Mouse (Mus musculus) erythroid progenitor cell, adult 5-6 weeks (primary cell): Measurements from ENCODE around the gene Mylk. TPM values are rescaled to one million over a fixed set of nuclear protein-coding genes. Genes with fewer than 3 reads are reported as not detected.

Experiments used
- ATAC-seq: replicated peaks from 2 replicates; pipeline ENCODE4 v1.8.0; 2016; ENCODE audit warnings: moderate number of reproducible peaks, mild to moderate bottlenecking, moderate TSS enrichment, inconsistent platforms; ENCODE audit not compliant: poor library complexity, low FRiP score, severe bottlenecking
- total RNA-seq, 2 experiments: library from RNA; stranded (forward) in 1 of 2; stranded (reverse) in 1 of 2; fragments of 150-400 nt in 1 of 2; fragments of 186-747, 209-891 nt in 1 of 2; gene quantifications; 2 replicates each; pipeline versions ENCODE4 v1.2.3 to v1.2.4; 2015 to 2017; ENCODE audit warnings: low replicate concordance in 2 of 2

Gene Mylk
- total RNA-seq, 2 experiments from 2014 or later = 1.7 to 2.1 TPM

DNA sequence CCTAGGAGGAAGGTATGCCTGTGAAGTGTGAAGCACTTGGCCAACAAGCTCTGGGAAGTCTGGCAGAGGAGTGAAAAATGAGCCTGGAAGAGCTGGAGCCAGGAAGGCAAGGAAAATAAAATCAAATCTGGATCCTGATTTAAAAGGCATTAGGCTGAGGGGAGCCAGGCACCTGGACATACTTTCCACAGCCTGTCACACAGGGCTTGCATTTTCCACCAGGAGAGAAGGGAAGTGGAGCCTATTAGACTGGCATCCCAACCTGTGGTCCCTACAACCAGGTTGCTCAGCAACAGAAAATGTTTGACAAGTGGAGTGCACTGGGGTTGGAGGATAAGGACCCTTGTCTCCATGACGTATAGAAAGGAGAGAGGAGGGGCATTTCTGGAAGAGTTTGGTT lies 89.5 kb downstream of the Mylk start:
- no peak for ATAC-seq

DNA sequence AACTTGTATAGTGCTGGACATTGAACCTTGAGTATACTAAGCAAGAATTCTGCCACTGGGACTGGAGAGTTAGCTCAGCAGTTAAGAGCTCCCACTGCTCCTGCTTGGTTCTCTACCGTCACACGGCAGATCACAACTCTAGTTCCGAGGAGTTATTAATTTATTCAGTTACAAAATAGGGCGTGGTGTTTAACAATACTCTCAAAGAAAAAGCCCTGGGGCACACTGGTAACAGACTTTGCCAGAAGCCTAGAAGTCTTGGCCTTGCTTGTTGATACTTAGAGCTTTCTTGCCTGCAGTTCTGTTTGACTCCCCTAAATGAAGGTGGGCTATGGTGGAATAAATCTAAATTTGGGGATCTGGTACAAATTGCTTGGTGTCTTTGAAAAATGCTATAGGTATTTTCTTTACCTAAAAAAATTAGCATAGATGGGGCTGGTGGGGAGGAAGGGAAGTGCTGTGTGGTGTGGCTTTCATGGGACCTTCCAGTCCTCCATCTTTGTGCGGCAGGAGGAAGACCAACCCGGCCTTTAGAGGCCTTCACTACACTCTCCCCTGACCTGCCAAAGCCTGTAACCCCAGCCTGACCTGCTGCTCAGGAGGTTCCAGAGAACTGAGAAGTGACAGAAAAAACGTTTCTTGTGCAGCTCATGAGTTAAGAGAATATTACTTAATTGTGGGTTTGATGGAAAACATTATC lies 94.1 kb downstream of the Mylk start:
- ATAC-seq = no peak

DNA sequence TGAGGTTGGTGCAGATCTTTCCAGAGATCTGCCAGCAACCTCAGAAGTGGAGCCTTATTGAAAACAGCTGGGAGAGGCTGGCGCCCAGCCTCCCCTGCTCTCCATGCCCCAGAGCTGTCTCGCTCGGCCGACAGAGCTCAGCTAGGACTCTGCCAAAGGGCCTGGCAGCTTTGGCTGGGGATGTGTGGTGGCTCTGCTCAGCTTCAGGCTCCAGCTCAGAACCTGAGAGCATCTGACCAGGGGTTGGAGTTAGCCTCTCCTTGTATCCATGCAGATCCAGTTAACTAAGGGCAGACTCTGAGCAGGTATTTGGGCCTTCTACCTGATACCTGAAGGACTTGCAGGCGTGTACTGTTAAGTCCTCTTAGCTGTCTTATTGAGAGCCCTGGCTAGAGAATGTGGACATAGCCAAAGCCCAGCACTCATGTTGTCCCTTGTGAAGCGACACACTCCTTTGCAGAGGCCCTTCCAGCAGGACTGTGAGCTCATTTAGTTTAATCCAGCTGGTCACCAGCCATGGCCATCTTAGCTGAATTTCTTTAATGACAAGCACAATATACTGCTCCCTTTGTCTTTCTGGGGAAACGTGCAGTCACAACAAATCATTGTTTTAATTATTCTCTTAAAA lies 94.8 kb downstream of the Mylk start:
- ATAC-seq = no peak

DNA sequence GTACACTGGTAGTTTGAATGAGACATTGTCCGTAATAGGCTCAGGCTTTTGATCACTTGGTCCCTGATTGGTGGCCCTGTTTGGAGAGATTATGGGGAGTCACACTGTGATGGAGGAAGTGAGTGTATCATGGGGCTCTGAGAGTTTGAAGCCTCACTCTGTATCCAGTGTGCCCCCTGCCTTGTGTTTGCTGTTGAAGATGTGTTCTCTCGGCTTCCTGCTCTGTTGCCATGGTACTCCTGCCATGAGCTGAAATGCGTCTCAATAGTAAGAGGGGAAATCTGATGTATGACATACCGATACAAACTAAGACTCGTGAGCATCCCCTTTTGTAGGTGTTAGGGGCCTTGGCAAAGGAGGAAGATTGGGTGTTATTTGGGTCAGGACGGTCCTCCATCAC lies 99.8 kb downstream of the Mylk start:
- ATAC-seq = no peak

DNA sequence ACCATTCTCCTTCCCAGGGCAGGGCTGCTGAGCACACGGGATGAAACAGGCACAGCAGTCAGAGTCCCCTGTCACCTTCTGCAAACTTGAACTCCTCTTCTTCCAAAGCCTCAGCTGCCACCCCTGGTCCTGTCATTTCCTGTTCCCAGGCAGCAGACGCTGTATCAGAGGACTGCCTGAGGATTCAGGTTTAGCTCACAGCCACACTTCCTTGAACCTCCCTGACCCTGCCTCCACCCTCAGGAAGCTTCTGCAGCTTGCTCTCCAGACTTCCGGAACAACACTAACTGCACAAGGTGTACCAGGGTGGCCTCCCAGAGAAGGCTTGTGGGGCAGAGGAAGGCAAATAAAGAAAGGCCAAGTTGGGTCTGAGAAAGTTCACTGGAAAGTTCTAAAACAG lies 102.6 kb downstream of the Mylk start:
- ATAC-seq = no peak

DNA sequence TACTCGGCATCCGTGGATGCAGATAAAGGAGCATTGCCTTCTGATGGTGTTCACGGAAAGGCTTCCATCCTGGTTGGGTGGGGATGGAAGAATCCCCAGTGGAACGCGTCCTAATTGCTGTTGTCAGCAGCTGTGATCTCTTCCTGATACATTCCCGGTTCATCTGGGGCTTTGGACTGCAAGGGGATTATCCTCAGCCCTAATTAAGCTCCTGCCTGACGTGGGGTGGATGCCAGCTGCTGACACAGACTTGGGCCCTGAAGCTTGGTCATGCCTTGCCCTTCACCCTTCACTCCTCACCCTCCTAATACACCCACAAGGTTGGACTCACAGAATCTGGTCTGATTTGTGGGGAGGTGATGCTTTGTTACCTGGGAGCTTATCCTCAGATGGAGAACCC lies 109.1 kb downstream of the Mylk start:
- ATAC-seq = no peak

DNA sequence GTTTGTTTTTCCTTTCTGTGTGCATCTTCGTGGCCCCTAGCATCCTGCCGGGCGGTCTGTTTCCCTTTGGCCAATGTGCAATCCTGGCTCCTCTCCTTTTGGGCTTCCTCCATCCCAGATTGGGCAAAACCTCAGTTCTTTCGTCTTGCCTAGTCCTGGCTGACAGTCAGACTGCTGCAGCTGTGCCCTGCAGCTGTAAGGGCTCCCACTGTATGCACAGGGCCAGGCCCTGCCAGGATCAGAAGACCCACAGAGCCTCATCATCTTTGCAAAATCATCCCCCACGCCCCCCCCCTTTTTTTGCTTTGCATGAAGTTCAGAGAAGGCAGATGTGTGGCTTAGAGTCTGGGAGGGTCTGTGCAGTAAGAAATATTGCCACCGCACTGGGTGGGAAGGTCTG lies 110.1 kb downstream of the Mylk start:
- no peak for ATAC-seq

DNA sequence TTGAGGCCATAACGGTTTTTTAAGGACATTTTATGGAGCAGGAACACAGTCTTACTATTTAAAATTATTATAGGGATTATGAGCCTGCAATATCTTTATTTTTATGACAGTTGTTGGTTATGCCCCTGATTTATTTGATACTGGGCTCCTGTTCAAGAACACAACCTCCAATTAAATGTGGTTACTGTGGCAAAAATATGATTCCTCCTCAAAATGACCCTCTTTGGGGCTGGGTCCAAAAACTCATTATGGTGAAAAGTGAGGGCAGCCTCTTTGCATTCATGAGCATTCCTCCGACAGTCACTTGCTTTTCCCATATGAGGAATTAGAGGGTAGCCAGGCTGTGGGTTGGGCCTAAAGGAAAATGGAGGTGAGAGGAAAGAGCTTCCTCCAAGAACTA lies 110.7 kb downstream of the Mylk start:
- no peak for ATAC-seq

DNA sequence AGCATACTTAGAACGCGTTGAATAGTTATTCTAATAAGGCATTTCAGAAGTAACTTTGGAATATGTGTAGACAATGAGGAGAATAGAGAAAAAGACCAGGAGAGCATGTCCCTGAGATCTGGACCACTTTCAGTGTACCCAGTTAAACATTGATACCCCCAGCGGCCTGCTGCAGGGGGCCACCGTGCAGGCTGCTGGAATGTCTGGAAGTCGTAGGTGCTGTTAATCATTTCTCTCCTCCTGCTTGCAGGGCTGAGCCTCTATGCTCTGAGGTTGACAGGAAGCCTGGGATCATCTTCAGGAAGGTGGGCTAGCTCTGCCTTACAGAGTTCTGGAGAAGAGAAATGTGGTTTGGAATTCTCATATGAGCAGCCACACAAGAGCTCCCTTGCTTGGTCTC lies 112.6 kb downstream of the Mylk start:
- no peak for ATAC-seq

DNA sequence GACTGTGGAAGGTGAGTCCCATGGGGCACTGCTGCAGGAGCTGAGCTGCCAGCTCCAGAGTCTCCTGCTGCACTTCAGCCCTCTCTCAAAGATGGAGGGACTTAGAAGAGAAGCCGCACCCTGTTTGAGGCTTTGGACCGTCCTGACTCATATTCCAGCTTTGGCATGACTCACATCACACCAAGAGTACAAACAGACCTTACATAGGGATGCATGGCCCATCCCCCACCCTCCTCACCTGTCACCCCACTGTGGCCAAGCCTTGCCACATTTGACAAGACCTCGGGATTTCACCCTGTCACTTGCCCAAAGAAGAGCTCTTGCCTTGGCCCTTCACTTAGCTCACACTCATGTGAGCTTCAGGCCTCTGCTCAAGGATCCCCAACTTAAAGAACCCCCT lies 115.8 kb downstream of the Mylk start:
- no peak for ATAC-seq

DNA sequence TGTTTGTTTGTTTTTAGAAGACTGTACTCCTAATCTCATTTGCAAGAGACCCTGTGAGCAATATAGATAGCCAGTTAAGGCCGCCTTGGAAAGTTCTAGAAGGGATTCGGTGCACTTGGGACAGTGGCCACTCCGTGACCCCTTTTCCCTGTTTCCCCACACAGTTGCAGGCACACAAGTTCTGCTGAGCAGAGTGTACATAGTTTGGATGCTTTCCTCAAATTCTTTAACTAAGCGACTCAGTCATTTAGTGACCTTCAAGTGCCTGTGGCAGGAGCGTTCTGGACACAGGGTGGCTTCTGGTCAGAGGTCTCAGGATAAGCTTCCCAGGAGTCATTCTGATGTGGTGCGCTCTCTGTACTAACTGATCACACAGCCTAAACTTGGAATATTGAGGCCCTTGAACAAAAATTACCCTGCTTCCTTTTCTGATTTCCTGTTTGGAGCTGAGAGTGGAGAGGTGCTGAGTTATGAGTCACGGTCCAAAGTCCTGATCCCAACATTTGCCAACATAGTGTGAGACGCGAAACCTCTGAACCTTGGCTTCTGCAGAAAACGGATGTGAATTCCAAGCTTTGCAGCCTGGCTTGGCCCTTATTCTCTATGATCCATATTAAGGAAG lies 116.8 kb downstream of the Mylk start:
- ATAC-seq = no peak

DNA sequence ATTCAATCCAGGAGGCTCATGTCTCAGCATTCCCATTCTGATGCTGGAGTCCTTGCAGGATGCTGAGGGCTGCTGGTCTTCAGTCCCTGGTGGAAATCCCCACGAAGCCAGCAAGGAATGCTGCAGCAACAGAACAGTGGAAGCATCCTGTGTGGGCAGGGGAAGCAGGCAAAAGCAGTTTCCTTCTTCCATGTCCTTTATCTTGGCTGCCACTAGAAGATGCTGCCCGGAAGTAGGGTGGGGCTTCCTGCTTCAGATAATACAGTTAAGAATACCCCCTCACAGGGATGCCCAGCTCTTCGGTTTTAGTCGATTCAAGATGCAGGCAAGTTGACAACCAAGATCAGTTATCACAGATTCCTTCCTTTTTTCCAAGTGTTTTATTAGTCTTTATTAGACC lies 120.4 kb downstream of the Mylk start:
- no peak for ATAC-seq

DNA sequence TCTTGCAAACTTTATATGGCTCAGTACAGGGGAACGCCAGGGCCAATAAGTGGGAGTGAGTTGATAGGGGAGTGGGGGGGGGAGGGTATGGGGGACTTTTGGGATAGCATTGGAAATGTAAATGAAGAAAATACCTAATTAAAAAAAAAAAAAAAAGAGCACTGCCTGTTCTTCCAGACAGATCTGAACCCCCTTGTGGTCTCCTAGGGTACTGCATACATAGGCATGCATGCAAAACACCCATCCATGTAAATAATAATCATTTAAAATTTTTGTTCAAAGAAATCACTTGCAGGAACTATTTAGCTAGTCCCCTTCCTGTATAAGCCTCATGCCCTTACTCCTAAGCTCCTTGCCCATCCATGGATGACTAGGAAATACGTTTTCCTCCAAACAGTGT lies 122.2 kb downstream of the Mylk start:
- ATAC-seq = no peak

DNA sequence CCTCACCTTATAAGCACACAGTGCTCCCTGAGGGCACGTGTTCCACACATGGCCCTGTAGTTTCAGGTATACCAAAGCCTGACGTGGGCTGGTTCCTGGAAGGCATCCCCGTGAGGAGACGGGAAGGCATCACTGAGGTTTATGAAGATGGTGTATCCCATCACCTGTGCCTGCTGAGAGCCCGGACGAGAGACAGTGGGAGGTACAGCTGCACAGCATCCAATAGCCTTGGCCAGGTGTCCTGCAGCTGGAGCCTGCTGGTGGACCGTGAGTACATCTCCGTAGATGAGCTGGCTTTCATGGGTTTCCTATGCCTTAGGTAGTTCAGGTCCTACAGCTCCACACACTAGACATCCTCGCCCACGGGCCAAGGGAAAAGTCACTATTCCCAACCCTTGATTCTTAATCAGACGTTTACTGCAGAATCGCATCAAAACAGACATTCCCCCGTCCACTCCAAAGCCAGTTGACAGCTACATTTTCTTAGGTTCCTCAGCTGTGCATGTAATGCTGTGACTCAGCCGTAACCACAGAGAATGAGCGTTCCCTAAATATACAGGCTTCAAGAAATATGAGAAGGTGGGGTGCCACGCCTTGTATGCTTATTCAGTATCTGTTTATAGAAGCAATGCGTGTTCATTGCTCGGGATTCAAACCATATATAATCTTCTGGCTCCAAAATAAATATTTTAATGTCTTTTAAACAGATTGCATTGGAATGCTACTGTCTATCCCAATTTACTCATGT lies 135.2 kb downstream of the Mylk start:
- no peak for ATAC-seq

DNA sequence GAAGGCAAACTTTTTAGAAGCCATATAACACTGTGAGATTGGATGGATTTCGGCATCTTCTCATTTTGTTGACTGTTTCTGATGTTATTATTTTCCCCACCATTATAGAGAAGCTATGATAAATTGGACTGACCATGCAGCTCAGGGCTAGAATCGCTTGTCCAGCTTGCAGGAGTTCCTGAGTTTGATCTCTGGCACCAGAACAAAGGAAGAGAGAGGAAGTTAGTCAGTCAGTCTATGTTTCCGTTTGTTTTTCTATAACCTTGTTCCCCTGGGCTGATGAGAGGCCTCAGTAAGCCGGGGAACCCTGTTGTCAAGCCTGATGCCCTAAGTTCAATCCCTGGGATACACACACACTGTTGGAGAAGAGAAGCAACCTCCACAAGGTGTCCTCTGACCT lies 135.8 kb downstream of the Mylk start:
- no peak for ATAC-seq

DNA sequence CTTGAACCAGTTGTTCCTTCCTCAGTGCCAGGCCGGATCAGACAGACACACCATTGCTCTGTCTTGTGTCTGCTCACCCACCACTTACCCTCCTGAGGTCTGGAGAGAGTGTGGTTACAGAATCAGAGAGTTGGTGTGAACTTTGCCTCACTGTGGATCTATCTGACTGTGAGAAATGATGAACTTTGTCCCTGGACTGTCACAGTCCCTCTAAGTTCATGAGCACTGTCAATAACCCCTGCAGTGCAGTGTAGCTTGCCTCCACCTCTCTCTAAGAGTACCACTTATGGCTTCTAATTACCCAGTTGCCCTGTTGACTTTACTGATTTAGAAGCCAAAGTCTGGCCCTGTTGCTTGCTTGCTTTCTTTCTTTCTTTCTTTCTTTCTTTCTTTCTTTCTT lies 142.0 kb downstream of the Mylk start:
- no peak for ATAC-seq

DNA sequence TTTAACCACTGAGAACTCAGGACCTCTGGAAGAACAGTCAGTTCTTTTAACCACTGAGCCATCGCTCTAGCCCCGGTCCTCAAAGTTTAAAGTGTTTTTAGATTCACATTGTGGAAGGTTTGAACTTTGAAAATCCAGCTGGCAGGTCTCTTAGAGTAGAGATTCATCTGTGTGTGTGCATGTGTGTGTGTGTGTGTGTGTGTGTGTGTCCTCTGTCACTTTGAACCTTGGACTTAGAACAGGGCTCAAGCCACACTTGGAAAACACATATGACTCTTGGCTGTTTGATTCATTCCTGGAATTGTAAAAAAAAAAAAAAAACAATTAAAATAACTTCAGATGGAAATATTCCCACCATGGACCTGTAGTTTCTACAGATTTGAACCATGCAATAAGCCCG lies 149.0 kb downstream of the Mylk start:
- no peak for ATAC-seq

DNA sequence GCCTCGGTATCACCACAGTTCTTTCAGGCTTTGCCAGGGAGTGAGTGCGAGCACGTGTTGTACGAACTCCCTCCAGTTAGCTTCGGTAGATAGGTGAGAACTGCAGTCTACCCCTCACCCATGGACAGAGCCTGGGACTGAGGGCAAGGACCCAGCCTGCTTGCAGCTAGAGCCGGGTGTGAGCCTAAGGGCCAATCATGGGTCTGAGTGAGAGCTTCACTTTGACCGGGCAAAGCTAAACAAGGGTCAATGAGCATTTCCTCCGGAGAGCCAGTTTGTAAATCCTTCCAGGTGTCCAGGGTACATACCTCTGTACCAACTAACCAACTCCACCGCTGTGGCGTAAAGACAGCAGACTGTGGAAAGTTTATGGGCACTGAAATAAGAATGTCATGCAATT lies 150.9 kb downstream of the Mylk start:
- no peak for ATAC-seq

DNA sequence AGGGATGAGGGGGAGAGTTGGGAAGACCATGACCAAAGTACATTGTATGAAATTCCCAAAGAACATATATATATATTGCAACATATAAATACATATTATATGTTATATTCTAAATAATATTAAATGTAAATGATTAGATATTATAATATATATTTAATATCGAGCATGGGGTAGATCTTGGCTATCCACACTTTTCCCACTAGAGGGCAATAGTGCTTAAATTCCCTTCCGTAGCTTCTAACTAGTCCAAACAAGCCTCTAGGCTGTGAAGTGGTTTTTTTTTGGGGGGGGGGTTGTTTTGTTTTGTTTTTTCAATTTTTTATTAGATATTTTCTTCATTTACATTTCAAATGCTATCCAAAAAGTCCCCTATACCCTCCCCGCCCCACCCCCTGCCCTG lies 152.0 kb downstream of the Mylk start:
- ATAC-seq = no peak

DNA sequence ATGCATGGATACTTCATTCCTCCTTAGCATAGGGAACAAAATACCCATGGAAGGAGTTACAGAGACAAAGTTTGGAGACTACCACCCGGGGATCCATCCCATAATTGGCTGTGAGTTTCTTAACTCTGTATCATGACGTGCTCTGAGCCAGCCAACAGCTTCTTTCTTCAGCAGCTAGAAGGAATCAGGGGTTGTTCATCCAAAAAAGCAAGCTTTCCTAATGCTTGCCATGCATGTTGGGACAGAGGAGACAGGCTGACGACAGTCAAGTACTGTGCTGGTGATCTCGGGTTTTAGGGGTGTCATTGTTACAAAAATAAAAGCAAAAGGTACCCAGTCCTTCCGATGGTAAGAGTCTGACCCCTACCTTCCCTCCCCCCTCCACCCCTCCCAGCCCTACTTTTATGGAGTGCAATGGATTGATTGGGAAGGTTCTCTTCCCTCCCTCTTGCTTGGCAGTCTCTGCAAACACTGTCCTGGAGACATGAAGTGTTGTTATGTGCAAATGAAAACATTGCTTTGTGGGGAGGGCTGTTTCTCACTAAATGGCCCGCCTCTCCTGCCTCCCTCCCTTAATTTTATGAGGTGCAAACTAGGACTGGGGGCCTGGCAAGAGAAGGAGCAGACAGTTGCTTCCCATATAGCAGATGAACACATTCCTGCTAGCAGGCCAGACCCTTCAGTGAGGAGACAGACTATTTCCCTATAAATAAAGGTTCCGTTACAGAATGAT lies 153.2 kb downstream of the Mylk start:
- ATAC-seq = no peak
